Mouse (Mus musculus): Measurements from ENCODE around the gene Cyb561d2. TPM values are rescaled to one million over a fixed set of nuclear protein-coding genes. Genes with fewer than 3 reads are reported as not detected.
A peak's percentile ranks its signal among the peaks of the same experiment; 100 is the strongest.

Cyb561d2 gene
- total and polyA plus RNA-seq, 3 experiments, result 23.8 to 37.8 (median 35.7) TPM

DNA sequence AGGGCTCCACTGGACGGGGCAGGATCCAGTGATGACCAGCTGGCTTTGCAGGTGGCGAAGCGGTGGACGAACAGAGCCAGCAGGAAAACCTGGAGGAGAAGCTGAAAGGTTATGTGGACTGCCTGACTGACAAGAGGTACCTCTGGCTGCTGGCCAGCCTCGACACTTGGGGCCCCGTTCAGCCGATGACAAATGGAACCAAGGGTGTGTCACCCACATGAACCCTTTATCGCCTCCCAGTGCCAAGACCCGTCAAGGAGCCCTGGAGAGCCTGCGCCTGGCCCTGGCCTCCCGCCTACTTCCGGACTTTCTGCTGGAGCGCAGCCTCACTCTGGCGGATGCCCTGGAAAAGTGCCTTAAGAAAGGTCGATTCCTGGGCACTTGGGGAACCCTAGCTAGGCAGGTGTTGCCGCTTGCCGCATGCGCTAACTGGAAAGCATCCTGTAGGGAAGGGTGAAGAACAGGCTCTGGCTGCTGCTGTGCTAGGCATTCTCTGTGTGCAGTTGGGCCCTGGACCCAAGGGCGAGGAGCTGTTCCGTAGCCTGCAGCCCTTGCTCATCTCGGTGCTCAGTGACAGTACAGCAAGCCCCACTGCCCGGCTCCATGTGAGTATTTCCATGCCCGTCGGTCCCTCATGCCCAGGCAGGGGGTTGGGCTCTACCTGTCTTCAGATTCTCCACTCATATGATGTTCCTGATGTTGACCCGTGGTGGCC lies 48.2 kb upstream of the Cyb561d2 start:
- H3K9ac ChIP-seq (ENCODE audit: insufficient read depth, low read depth), result no peak overlapping the region
- H3K79me2 ChIP-seq (replicated peaks; ENCODE audit: control insufficient read depth, extremely low read depth, insufficient read depth, poor library complexity, severe bottlenecking), result peaks cover 18% of the 10 kb centered on the region
- H3K4me2 ChIP-seq (ENCODE audit: insufficient read depth, low read depth, poor library complexity, severe bottlenecking), result no peak overlapping the region
- no peak overlapping the region for H3K27ac ChIP-seq (ENCODE audit: insufficient read depth, low read depth)
- no peak overlapping the region for H3K4me3 ChIP-seq (replicated peaks in 1 of 3; ENCODE audit: low read depth in 2 of 3, low read length in 2 of 3, poor library complexity in 1 of 3)
- H3K4me1 ChIP-seq (ENCODE audit: control insufficient read depth in 1 of 2, insufficient read depth in 2 of 2), result peaks cover 8 to 22% of the 10 kb centered on the region in 2 experiments
- DNase-seq (ENCODE audit: extremely low read depth), result no peak
- dilution Hi-C loops (cut with MboI; ENCODE audit: extremely low pct_ligation_motif_present, extremely low pct_unique_long_range_greater_than_20kb, low sequenced_read_pairs) (no loop called here), in situ Hi-C loops (cut with MboI; ENCODE audit: low pct_ligation_motif_present, low pct_unique_long_range_greater_than_20kb, low sequenced_read_pairs) (no loop called here)
- H3K36me3 ChIP-seq (replicated peaks in 1 of 2; ENCODE audit: control insufficient read depth in 1 of 2, insufficient read depth in 1 of 2, low read length in 1 of 2), result peaks cover 44 to 66% of the 10 kb centered on the region in 2 experiments
- no peaks in the 10 kb centered on the region for H3K9me3 ChIP-seq (replicated peaks; ENCODE audit: low read length)
- H3K27me3 ChIP-seq (replicated peaks), result no peaks in the 10 kb centered on the region
- no peak for TF ChIP-seq PAX5 (IDR thresholded peaks at IDR 0.05; ENCODE audit: low read length)
- no peak for TF ChIP-seq CHD2 (IDR thresholded peaks at IDR 0.05; ENCODE audit: low read length)

- TF ChIP-seq MAX (IDR thresholded peaks at IDR 0.05; ENCODE audit: low read length) (peak; percentile 95), MYC (IDR thresholded peaks at IDR 0.05; ENCODE audit: low read depth, low read length) (peak; percentile 99), SIN3A (IDR thresholded peaks at IDR 0.05; ENCODE audit: low read length) (peak; percentile 76), ETS1 (conservative IDR thresholded peaks at IDR 0.05; ENCODE audit: low read depth, low read length) (peak; percentile 76), E2F4 (IDR thresholded peaks at IDR 0.05; ENCODE audit: insufficient replicate concordance, low read depth, low read length) (0 out of 2 replicates have a peak, but pooled peaks have one; percentile 8), BHLHE40 (IDR thresholded peaks at IDR 0.05; ENCODE audit: low read depth, low read length) (peak; percentile 99), MXI1 (IDR thresholded peaks at IDR 0.05; ENCODE audit: low read depth, low read length) (peak; percentile 96), USF1 (IDR thresholded peaks at IDR 0.05; ENCODE audit: low read depth, low read length) (peak; percentile 20), NELFE (IDR thresholded peaks at IDR 0.05; ENCODE audit: low read depth, low read length) (no peak), POLR2AphosphoS2 (IDR thresholded peaks at IDR 0.05; ENCODE audit: low read depth, low read length) (no peak)
- no peaks in the 10 kb centered on the region for H3K27me3 ChIP-seq (replicated peaks)
- H3K9me3 ChIP-seq (replicated peaks; ENCODE audit: low read length), result no peaks in the 10 kb centered on the region
- peak overlapping the region; percentile 79 for H3K4me2 ChIP-seq (ENCODE audit: insufficient read depth, low read depth, poor library complexity, severe bottlenecking)
- in situ Hi-C loops (cut with MboI; ENCODE audit: low pct_ligation_motif_present, low pct_unique_long_range_greater_than_20kb, low sequenced_read_pairs) (no loop called here), dilution Hi-C loops (cut with MboI; ENCODE audit: extremely low pct_ligation_motif_present, extremely low pct_unique_long_range_greater_than_20kb, low sequenced_read_pairs) (no loop called here)
- peaks cover 36 to 66% of the 10 kb centered on the region in 2 experiments for H3K36me3 ChIP-seq (replicated peaks in 1 of 2; ENCODE audit: control insufficient read depth in 1 of 2, insufficient read depth in 1 of 2, low read length in 1 of 2)
- peak overlapping the region; percentile 83 to 92 (median 85) for H3K4me3 ChIP-seq (replicated peaks in 1 of 3; ENCODE audit: low read depth in 2 of 3, low read length in 2 of 3, poor library complexity in 1 of 3)
- peak overlapping the region; percentile 67 for H3K9ac ChIP-seq (ENCODE audit: insufficient read depth, low read depth)
- DNase-seq (ENCODE audit: extremely low read depth), result peak; percentile 53
- H3K27ac ChIP-seq (ENCODE audit: insufficient read depth, low read depth), result no peak overlapping the region; the same call in 1 of the 2 replicates
- peaks cover 8 to 22% of the 10 kb centered on the region in 2 experiments for H3K4me1 ChIP-seq (ENCODE audit: control insufficient read depth in 1 of 2, insufficient read depth in 2 of 2)
- H3K79me2 ChIP-seq (replicated peaks; ENCODE audit: control insufficient read depth, extremely low read depth, insufficient read depth, poor library complexity, severe bottlenecking), result peaks cover 18% of the 10 kb centered on the region
These were observed 46.0 kb upstream of the Cyb561d2 start for GRCm38 (mm10) chr9:107587833-107588639.

Measured in CH12.LX (cell line).